Mouse (Mus musculus) E14TG2a.4 (cell line): ENCODE results near the gene Fam122b.
"Not testable (repeated sequence)": the region's sequence is repeated elsewhere in the genome, so short reads cannot be mapped to it uniquely, and the experiment has no call there.

Experiments
- CTCF ChIP-seq: conservative IDR thresholded peaks from 2 replicates; pipeline ENCODE4 v1.5.1; 2014; ENCODE audit warnings: low read length
- POU5F1 ChIP-seq: IDR thresholded peaks from 2 replicates; pipeline ENCODE4 v1.6.1; 2014; ENCODE audit warnings: low read length, borderline replicate concordance

- not testable (repeated sequence) for TF ChIP-seq CTCF, POU5F1
Measured at GRCm38 (mm10) chrX:53271628-53272027, 2.0 kb upstream of the Fam122b start.
